Mouse (Mus musculus) limb, embryonic 13.5 days (tissue): ENCODE measurements around the gene Edn2. TPM values are rescaled to one million over a fixed set of nuclear protein-coding genes. Genes with fewer than 3 reads are reported as not detected.
A peak's percentile ranks its signal among the peaks of the same experiment; 100 is the strongest.

Source experiments
- ATAC-seq: fragments of 200-750 bp; cut with Nextera tagmentation; 2 replicates; pipeline ENCODE4 v1.8.0; 2017; ENCODE audit warnings: low read depth, moderate number of reproducible peaks, moderate TSS enrichment; ENCODE audit not compliant: low FRiP score
- H3K27ac ChIP-seq: fragments of 300-500 bp; sonication (generic); 2 replicates; pipeline ENCODE4 v1.5.1; 2015; ENCODE audit warnings: inconsistent platforms, mild to moderate bottlenecking, moderate library complexity
- H3K27me3 ChIP-seq: fragments of 300-500 bp; sonication (generic); 2 replicates; pipeline ENCODE4 v1.6.1; 2015; ENCODE audit warnings: mild to moderate bottlenecking, inconsistent platforms
- H3K36me3 ChIP-seq: fragments of 300-500 bp; sonication (generic); 2 replicates; pipeline ENCODE4 v1.6.1; 2015; ENCODE audit warnings: inconsistent platforms, mild to moderate bottlenecking, moderate library complexity
- H3K4me1 ChIP-seq: fragments of 300-500 bp; sonication (generic); 2 replicates; pipeline ENCODE4 v1.6.1; 2015; ENCODE audit warnings: inconsistent platforms
- H3K4me2 ChIP-seq: fragments of 300-500 bp; sonication (generic); replicated peaks from 2 replicates; pipeline ENCODE4 v1.6.1; 2015; ENCODE audit warnings: inconsistent platforms, mild to moderate bottlenecking, moderate library complexity
- H3K4me3 ChIP-seq: fragments of 300-500 bp; sonication (generic); 2 replicates; pipeline ENCODE4 v1.5.1; 2015; ENCODE audit warnings: moderate library complexity, mild to moderate bottlenecking, inconsistent platforms
- H3K9ac ChIP-seq: fragments of 300-500 bp; sonication (generic); 2 replicates; pipeline ENCODE4 v1.6.1; 2015; ENCODE audit warnings: mild to moderate bottlenecking, inconsistent platforms
- H3K9me3 ChIP-seq: fragments of 300-500 bp; sonication (generic); 2 replicates; pipeline ENCODE4 v1.6.1; 2016; ENCODE audit warnings: inconsistent platforms
- WGBS: fragments of 180-500 bp; shearing (Covaris S2); methylation state at CpG from one replicate; pipeline ENCODE4 v1.1.7; 2015; 5-methylcytosine and 5-hydroxymethylcytosine counted together
- polyA plus RNA-seq: library from polyadenylated mRNA; unstranded; fragments of >200 nt; fragmentation: Nextera tagmentation; extraction: Ambion mirVana; gene quantifications from 2 replicates; pipeline ENCODE4 v1.2.1, GENCODE M21; 2015

Edn2 gene
- polyA plus RNA-seq, result 1.1 and 1.2 TPM in 2 replicates

- H3K36me3 ChIP-seq, result no peaks in the 10 kb centered on the region
- H3K9ac ChIP-seq, result 0 out of 2 replicates have a peak within 1 kb of the TSS, but pooled peaks have one; percentile 35
These were observed at the start of gene Edn2 for GRCm38 (mm10) chr4:120161166-120161949. Gene Edn2 (plus strand): TSS chr4:120161206.

DNA sequence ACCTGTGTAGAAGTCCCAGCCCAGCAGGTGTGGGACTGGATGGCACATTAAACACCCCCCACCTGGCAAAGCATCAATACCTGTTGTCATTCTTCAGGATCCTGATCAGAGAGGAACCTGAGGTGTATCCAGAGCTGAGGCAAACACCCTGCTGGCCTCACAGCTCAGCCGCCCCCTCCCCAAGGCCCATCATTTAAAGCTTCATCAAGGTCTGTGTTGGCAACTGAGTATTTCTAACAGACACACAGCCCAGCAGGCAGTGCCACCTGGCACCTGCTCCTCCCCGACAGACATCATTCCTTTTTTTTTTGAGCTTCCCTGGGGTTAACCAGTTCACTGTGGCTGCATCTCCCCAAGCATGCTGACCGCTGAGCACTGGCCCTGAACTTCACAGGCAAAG, 45.5 kb upstream of the Edn2 start:
- H3K9ac ChIP-seq, result no peak overlapping the region
- no peaks in the 10 kb centered on the region for H3K4me1 ChIP-seq
- ATAC-seq, result no peak
- H3K36me3 ChIP-seq, result no peaks in the 10 kb centered on the region
- no peak overlapping the region for H3K4me3 ChIP-seq
- H3K27ac ChIP-seq, result no peak overlapping the region
- H3K4me2 ChIP-seq, result no peak overlapping the region
- H3K9me3 ChIP-seq, result 0 out of 2 replicates have a peak, but pooled peaks cover 3% of the 10 kb centered on the region
- WGBS, result 92% methylated on average over 3 of the region's 3 CpGs
- H3K27me3 ChIP-seq, result no peaks in the 10 kb centered on the region

More at GRCm38 (mm10) chr4:120161166-120161949, at the start of gene Edn2:
- Histone ChIP-seq H3K27me3 (peaks cover 10% of the 10 kb centered on the region), H3K4me2 (peak within 1 kb of the TSS; percentile 45), H3K4me1 (peaks cover 37% of the 10 kb centered on the region), H3K9me3 (no peaks in the 10 kb centered on the region), H3K4me3 (peak within 1 kb of the TSS; percentile 12), H3K27ac (no peak within 1 kb of the TSS)
- 0 out of 2 replicates have a peak, but pooled peaks have one; percentile 17 for ATAC-seq
- WGBS, result 39% methylated on average over 29 of the region's 29 CpGs

- 85% methylated on average over 1 of the region's 1 CpGs for WGBS
- Histone ChIP-seq H3K9ac (no peak overlapping the region), H3K9me3 (0 out of 2 replicates have a peak, but pooled peaks cover 3% of the 10 kb centered on the region)
These were observed 44.7 kb upstream of the Edn2 start for GRCm38 (mm10) chr4:120116312-120116711.

DNA sequence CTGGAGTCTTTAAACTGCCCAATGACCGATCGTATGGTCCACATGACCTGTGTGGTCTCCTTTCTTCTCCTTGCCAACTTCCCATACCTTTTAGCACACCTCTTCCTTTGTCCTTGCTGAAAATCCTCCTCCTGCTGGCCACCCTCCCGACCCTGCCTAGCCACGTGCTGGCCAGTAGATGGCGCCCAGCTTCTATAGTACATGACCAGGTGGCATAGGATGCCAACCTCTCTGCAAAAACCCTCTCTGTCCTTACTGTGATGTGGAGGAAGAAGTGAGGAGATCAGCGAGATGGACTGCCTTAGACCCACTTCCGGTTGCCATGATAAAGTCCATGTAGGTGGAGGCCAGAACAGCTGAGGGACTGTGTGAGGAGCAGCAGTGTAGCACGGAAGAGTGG, 40.7 kb upstream of the Edn2 start:
- Histone ChIP-seq H3K4me1 (no peaks in the 10 kb centered on the region; the same call in 1 of the 2 replicates), H3K27me3 (no peaks in the 10 kb centered on the region), H3K4me3 (no peak overlapping the region), H3K9me3 (0 out of 2 replicates have a peak, but pooled peaks cover 3% of the 10 kb centered on the region), H3K27ac (no peak overlapping the region), H3K36me3 (no peaks in the 10 kb centered on the region), H3K4me2 (no peak overlapping the region), H3K9ac (no peak overlapping the region)
- WGBS, result 38% methylated on average over 8 of the region's 8 CpGs
- ATAC-seq, result no peak

More at GRCm38 (mm10) chr4:120116312-120116711, 44.7 kb upstream of the Edn2 start:
- H3K4me2 ChIP-seq, result no peak overlapping the region
- no peak overlapping the region for H3K4me3 ChIP-seq
- H3K36me3 ChIP-seq, result no peaks in the 10 kb centered on the region
- no peak overlapping the region for H3K27ac ChIP-seq
- no peaks in the 10 kb centered on the region for H3K27me3 ChIP-seq
- no peaks in the 10 kb centered on the region for H3K4me1 ChIP-seq
- ATAC-seq, result no peak

DNA sequence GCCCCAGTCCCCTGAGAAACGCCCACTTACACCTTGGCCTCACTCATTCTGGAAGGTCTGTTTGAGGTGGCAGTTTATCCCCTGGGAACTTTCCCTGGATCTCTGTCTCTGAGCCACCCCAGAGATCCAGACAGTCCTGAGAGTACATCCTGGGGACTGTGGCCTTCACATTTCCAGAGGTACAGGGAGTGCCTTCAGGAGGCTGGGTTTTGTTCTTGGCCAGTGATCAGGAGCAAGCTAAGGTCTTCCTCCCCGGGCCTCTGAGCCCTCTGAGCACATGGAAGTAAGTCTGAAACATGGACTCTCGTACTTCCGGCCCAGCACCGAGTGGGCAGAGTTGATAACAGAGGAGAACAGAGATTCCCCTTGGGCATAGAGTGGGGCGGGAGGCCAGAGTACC, 36.4 kb upstream of the Edn2 start:
- 83% methylated on average over 6 of the region's 6 CpGs for WGBS
- H3K9me3 ChIP-seq, result no peaks in the 10 kb centered on the region
- H3K4me2 ChIP-seq, result no peak overlapping the region

GRCm38 (mm10) chr4:120126047-120126446, 35.0 kb upstream of the Edn2 start:
- Histone ChIP-seq H3K9ac (no peak overlapping the region), H3K27me3 (no peaks in the 10 kb centered on the region), H3K9me3 (no peaks in the 10 kb centered on the region), H3K4me1 (peaks cover 17% of the 10 kb centered on the region), H3K36me3 (no peaks in the 10 kb centered on the region), H3K27ac (no peak overlapping the region), H3K4me2 (no peak overlapping the region), H3K4me3 (no peak overlapping the region)
- ATAC-seq, result 0 out of 2 replicates have a peak, but pooled peaks have one; percentile 9
- WGBS, result 70% methylated on average over 6 of the region's 6 CpGs

More for the DNA sequence above, 36.4 kb upstream of the Edn2 start:
- H3K27ac ChIP-seq, result no peak overlapping the region
- no peaks in the 10 kb centered on the region for H3K36me3 ChIP-seq
- no peaks in the 10 kb centered on the region for H3K27me3 ChIP-seq
- peaks cover 17% of the 10 kb centered on the region for H3K4me1 ChIP-seq
- H3K9ac ChIP-seq, result no peak overlapping the region
- H3K4me3 ChIP-seq, result no peak overlapping the region
- no peak for ATAC-seq

- 85% methylated on average over 3 of the region's 3 CpGs for WGBS
- no peak overlapping the region for H3K4me3 ChIP-seq
- H3K9ac ChIP-seq, result no peak overlapping the region
- H3K27me3 ChIP-seq, result no peaks in the 10 kb centered on the region
- no peak overlapping the region for H3K27ac ChIP-seq
- ATAC-seq, result no peak
- peaks cover 17% of the 10 kb centered on the region for H3K4me1 ChIP-seq
- H3K4me2 ChIP-seq, result no peak overlapping the region
- H3K9me3 ChIP-seq, result no peaks in the 10 kb centered on the region
- no peaks in the 10 kb centered on the region for H3K36me3 ChIP-seq
These were observed 33.7 kb upstream of the Edn2 start for GRCm38 (mm10) chr4:120127333-120127732.

DNA sequence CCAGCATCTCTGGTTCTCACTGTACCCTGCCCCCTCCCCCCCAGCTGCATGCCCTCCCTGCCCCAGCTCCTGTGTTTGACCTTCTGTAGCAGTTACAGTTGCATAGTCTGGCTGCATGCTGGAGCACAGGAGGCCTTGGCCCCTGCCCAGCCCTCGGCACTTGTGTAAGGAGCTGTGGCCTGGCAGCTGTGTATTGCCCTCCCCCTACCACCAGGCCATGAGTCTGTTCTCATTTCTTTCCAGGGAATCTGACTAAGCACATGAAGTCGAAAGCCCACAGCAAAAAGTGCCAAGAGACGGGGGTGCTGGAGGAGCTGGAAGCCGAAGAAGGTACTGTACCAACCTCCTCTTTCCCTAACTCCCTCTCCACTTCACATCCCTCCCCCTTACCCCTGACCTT, 33.0 kb upstream of the Edn2 start:
- Histone ChIP-seq H3K4me3 (no peak overlapping the region), H3K4me1 (peaks cover 17% of the 10 kb centered on the region), H3K9ac (no peak overlapping the region), H3K27me3 (no peaks in the 10 kb centered on the region), H3K9me3 (no peaks in the 10 kb centered on the region), H3K27ac (no peak overlapping the region; the same call in 1 of the 2 replicates), H3K36me3 (no peaks in the 10 kb centered on the region), H3K4me2 (no peak overlapping the region)
- WGBS, result 68% methylated on average over 4 of the region's 4 CpGs
- no peak for ATAC-seq

DNA sequence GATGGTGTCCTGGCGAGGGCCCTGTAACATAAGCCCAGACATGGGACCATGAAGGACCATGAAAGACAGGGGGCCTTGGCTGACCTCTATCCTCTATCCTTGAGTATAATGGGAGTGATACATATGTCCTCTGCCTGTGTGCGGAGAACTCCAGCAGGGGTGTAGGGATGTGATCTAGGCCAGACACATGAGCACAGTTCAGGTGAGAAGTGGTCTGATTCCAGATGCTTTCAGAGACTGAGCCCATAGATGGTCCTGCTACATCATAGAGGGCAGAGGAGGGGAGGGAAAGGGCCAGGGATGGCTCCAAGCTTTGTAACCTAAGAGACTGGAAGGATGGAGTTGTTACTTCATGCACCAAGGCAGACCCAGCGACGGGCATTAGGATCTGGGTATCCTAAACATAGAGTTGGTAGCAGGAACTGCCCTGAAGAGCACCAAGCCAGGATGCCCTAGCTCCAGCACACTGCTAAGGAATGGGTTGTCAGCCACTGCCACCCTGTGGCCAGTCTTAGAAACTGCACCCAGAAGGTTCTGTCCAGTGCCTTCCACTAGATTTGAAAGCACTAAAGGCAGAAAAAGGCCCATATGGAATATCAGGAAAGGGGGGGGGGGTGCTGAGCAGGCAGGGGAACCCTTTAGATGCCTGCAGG, 31.6 kb upstream of the Edn2 start:
- WGBS, result 39% methylated on average over 4 of the region's 4 CpGs
- peak; percentile 52; the same call in 1 of the 2 replicates for ATAC-seq
- no peak overlapping the region for H3K4me3 ChIP-seq
- H3K4me2 ChIP-seq, result no peak overlapping the region
- no peak overlapping the region for H3K9ac ChIP-seq
- no peak overlapping the region for H3K27ac ChIP-seq
- peaks cover 17% of the 10 kb centered on the region for H3K4me1 ChIP-seq
- no peaks in the 10 kb centered on the region for H3K36me3 ChIP-seq
- H3K9me3 ChIP-seq, result no peaks in the 10 kb centered on the region
- no peaks in the 10 kb centered on the region for H3K27me3 ChIP-seq

- no peak overlapping the region for H3K9ac ChIP-seq
- no peak overlapping the region for H3K4me2 ChIP-seq
- 21% methylated on average over 4 of the region's 4 CpGs for WGBS
- no peaks in the 10 kb centered on the region for H3K36me3 ChIP-seq
- H3K27ac ChIP-seq, result no peak overlapping the region
- ATAC-seq, result no peak
- no peaks in the 10 kb centered on the region for H3K27me3 ChIP-seq
- no peak overlapping the region for H3K4me3 ChIP-seq
- H3K9me3 ChIP-seq, result no peaks in the 10 kb centered on the region
- H3K4me1 ChIP-seq, result peaks cover 10% of the 10 kb centered on the region
These were observed 30.1 kb upstream of the Edn2 start for GRCm38 (mm10) chr4:120130926-120131325.

- H3K4me3 ChIP-seq, result no peak overlapping the region
- no peak overlapping the region for H3K4me2 ChIP-seq
- no peak overlapping the region for H3K27ac ChIP-seq
- 69% methylated on average over 24 of the region's 24 CpGs for WGBS
- no peak for ATAC-seq
- 0 out of 2 replicates have a peak overlapping the region, but pooled peaks have one; percentile 14 for H3K9ac ChIP-seq
- peaks cover 7% of the 10 kb centered on the region; the same call in 1 of the 2 replicates for H3K4me1 ChIP-seq
- H3K27me3 ChIP-seq, result no peaks in the 10 kb centered on the region
- H3K36me3 ChIP-seq, result no peaks in the 10 kb centered on the region
- no peaks in the 10 kb centered on the region for H3K9me3 ChIP-seq
These were observed 29.4 kb upstream of the Edn2 start for GRCm38 (mm10) chr4:120131441-120132220.
